Mouse (Mus musculus) embryonic stem cell, embryonic (primary cell): ENCODE measurements at regions not wholly inside any gene's neighbourhood (a gene's known extent, or its start where the extent isn't known, plus 50 kb on each side); places are given as distances from the start of the nearest gene placed in this dataset.

Experiments used
- CTCF ChIA-PET, 4 experiments: fragments of 300-600 bp in 2 of 4; fragments of 350-600 bp in 2 of 4; sonication (Branson Sonifier 250); formaldehyde crosslinking; loops; one replicate each; lab custom pipeline; 2022; ENCODE audit warnings: inconsistent platforms in 2 of 4; lab: Charles Lee
- POLR2A ChIA-PET, 4 experiments: fragments of 300-600 bp in 2 of 4; fragments of 350-600 bp in 2 of 4; sonication (Branson Sonifier 250); formaldehyde crosslinking; loops; one replicate each; lab custom pipeline; 2022; ENCODE audit warnings: antibody characterized with exemption in 4 of 4, inconsistent platforms in 1 of 4; lab: Charles Lee

GRCm38 (mm10) chr19:44626261-44626660 is 63.6 kb downstream of the Hif1an start:
- CTCF ChIA-PET = interaction anchor here in 1 of 4 experiments (1.1 kb wide), 1 partner anchor 25 kb away, joined by 3 read pairs; no protein-coding TSS in a partner anchor
- POLR2A ChIA-PET = interaction anchor here in 1 of 4 experiments (0.6 kb wide), 1 partner anchor 270 kb away, joined by 10 read pairs; no protein-coding TSS in a partner anchor

- ChIA-PET CTCF (interaction anchor here in 3 of 4 experiments (0.6 to 1.3 kb wide), 7 partner anchors 11 to 125 kb away, joined by 3 to 8 read pairs (median 3); no protein-coding TSS in a partner anchor), POLR2A (interaction anchor here in 1 of 4 experiments (1.1 to 1.5 kb wide), 2 partner anchors 25 to 44 kb away, joined by 3 read pairs; no protein-coding TSS in a partner anchor)
These were observed 67.1 kb downstream of the Hif1an start for GRCm38 (mm10) chr19:44629705-44630104.

GRCm38 (mm10) chr19:44631356-44632007 is 68.8 kb downstream of the Hif1an start:
- ChIA-PET POLR2A (interaction anchor here in 1 of 4 experiments (0.6 kb wide), 1 partner anchor 22 kb away, joined by 9 read pairs; no protein-coding TSS in a partner anchor), CTCF (interaction anchor here in 1 of 4 experiments (0.7 to 1.2 kb wide), 3 partner anchors 24 to 36 kb away, joined by 3 to 4 read pairs (median 3); no protein-coding TSS in a partner anchor)

GRCm38 (mm10) chr19:44637145-44637719 is 74.6 kb downstream of the Hif1an start:
- POLR2A ChIA-PET = no interaction called here

GRCm38 (mm10) chr19:44640021-44640420 is 77.4 kb downstream of the Hif1an start:
- POLR2A ChIA-PET = no interaction called here
- CTCF ChIA-PET = no interaction called here

More at GRCm38 (mm10) chr19:44637145-44637719, 74.6 kb downstream of the Hif1an start:
- CTCF ChIA-PET = interaction anchor here in 1 of 4 experiments (1.1 kb wide), 1 partner anchor 114 kb away, joined by 3 read pairs; no protein-coding TSS in a partner anchor

- ChIA-PET CTCF (no interaction called here), POLR2A (interaction anchor here in 2 of 4 experiments (0.7 kb wide), 2 partner anchors 119 to 167 kb away, joined by 3 to 4 read pairs; no protein-coding TSS in a partner anchor)
These were observed 77.9 kb downstream of the Hif1an start for GRCm38 (mm10) chr19:44640551-44640950.

GRCm38 (mm10) chr19:44642294-44642693 is 79.6 kb downstream of the Hif1an start:
- POLR2A ChIA-PET = no interaction called here
- CTCF ChIA-PET = interaction anchor here in 1 of 4 experiments (0.6 kb wide), 1 partner anchor 198 kb away, joined by 3 read pairs; no protein-coding TSS in a partner anchor

- ChIA-PET CTCF (interaction anchor here in 2 of 4 experiments (0.8 to 1.4 kb wide), 3 partner anchors 11 to 386 kb away, joined by 3 to 4 read pairs (median 3); no protein-coding TSS in a partner anchor), POLR2A (interaction anchor here in 2 of 4 experiments (0.5 to 0.8 kb wide), 4 partner anchors 11 to 96 kb away, joined by 3 to 6 read pairs (median 4); no protein-coding TSS in a partner anchor)
These were observed 81.7 kb downstream of the Hif1an start for GRCm38 (mm10) chr19:44644376-44644775.

GRCm38 (mm10) chr19:44644929-44645328 is 82.3 kb downstream of the Hif1an start:
- POLR2A ChIA-PET = interaction anchor here in 1 of 4 experiments (1.5 kb wide), 1 partner anchor 95 kb away, joined by 3 read pairs; no protein-coding TSS in a partner anchor

GRCm38 (mm10) chr19:44646548-44646947 is 83.9 kb downstream of the Hif1an start:
- POLR2A ChIA-PET = interaction anchor here in 1 of 4 experiments (0.6 to 1.2 kb wide), 3 partner anchors 166 to 256 kb away, joined by 3 to 6 read pairs (median 3); no protein-coding TSS in a partner anchor
- CTCF ChIA-PET = interaction anchor here (0.6 to 2.1 kb wide), 4 partner anchors 9 to 236 kb away, joined by 5 to 12 read pairs (median 7); no protein-coding TSS in a partner anchor

More at GRCm38 (mm10) chr19:44644929-44645328, 82.3 kb downstream of the Hif1an start:
- CTCF ChIA-PET = interaction anchor here in 2 of 4 experiments (0.8 to 1.4 kb wide), 3 partner anchors 10 to 386 kb away, joined by 3 to 4 read pairs (median 3); no protein-coding TSS in a partner anchor

GRCm38 (mm10) chr19:44649206-44649605 is 86.6 kb downstream of the Hif1an start:
- CTCF ChIA-PET = no interaction called here
- POLR2A ChIA-PET = interaction anchor here in 1 of 4 experiments (0.6 kb wide), 1 partner anchor 363 kb away, joined by 3 read pairs; no protein-coding TSS in a partner anchor

GRCm38 (mm10) chr19:44650841-44651240 is 88.2 kb downstream of the Hif1an start:
- ChIA-PET POLR2A (no interaction called here), CTCF (interaction anchor here (0.5 to 1.2 kb wide), 5 partner anchors 23 to 382 kb away, joined by 3 to 4 read pairs (median 3); no protein-coding TSS in a partner anchor)

GRCm38 (mm10) chr19:44651605-44652004 is 89.0 kb downstream of the Hif1an start:
- POLR2A ChIA-PET = interaction anchor here in 1 of 4 experiments (0.6 kb wide), 1 partner anchor 123 kb away, joined by 10 read pairs; no protein-coding TSS in a partner anchor
- CTCF ChIA-PET = interaction anchor here (0.5 to 1.2 kb wide), 11 partner anchors 22 to 381 kb away, joined by 3 to 8 read pairs (median 3); no protein-coding TSS in a partner anchor

- ChIA-PET POLR2A (interaction anchor here in 2 of 4 experiments (0.6 to 1.1 kb wide), 6 partner anchors 17 to 404 kb away, joined by 3 to 4 read pairs (median 3); no protein-coding TSS in a partner anchor), CTCF (interaction anchor here (0.5 to 2.0 kb wide), 44 partner anchors 8 to 1464 kb away, joined by 3 to 12 read pairs (median 4); partner anchors contain the start of genes Ndufb8 (in 1 of the 4) and Pax2 (in 1 of the 4))
These were observed 93.1 kb downstream of the Hif1an start for GRCm38 (mm10) chr19:44655719-44656118.

GRCm38 (mm10) chr19:44659316-44659715 is 96.5 kb upstream of the Pax2 start:
- ChIA-PET CTCF (interaction anchor here in 2 of 4 experiments (0.5 to 0.6 kb wide), 3 partner anchors 30 to 407 kb away, joined by 3 to 8 read pairs (median 3); no protein-coding TSS in a partner anchor), POLR2A (interaction anchor here in 2 of 4 experiments (0.7 to 1.2 kb wide), 3 partner anchors 38 to 280 kb away, joined by 3 to 5 read pairs (median 4); no protein-coding TSS in a partner anchor)

- ChIA-PET CTCF (interaction anchor here in 2 of 4 experiments (0.5 to 0.8 kb wide), 3 partner anchors 13 to 432 kb away, joined by 3 to 5 read pairs (median 3); no protein-coding TSS in a partner anchor), POLR2A (interaction anchor here in 2 of 4 experiments (0.6 to 1.0 kb wide), 4 partner anchors 12 to 158 kb away, joined by 3 to 8 read pairs (median 3); no protein-coding TSS in a partner anchor)
These were observed 86.3 kb upstream of the Pax2 start for GRCm38 (mm10) chr19:44669535-44669958.

GRCm38 (mm10) chr19:44674621-44675245 is 81.1 kb upstream of the Pax2 start:
- CTCF ChIA-PET = interaction anchor here in 1 of 4 experiments (1.1 kb wide), 1 partner anchor 19 kb away, joined by 4 read pairs; no protein-coding TSS in a partner anchor
- POLR2A ChIA-PET = interaction anchor here in 1 of 4 experiments (0.5 kb wide), 1 partner anchor 18 kb away, joined by 3 read pairs; no protein-coding TSS in a partner anchor
